Mouse (Mus musculus): ENCODE data around the gene Tmem177. TPM values are rescaled to one million over a fixed set of nuclear protein-coding genes. Genes with fewer than 3 reads are reported as not detected.
A peak's percentile ranks its signal among the peaks of the same experiment; 100 is the strongest.

The Tmem177 gene
- polyA plus RNA-seq, 1 experiment from 2014 or later: 4.0 TPM

DNA sequence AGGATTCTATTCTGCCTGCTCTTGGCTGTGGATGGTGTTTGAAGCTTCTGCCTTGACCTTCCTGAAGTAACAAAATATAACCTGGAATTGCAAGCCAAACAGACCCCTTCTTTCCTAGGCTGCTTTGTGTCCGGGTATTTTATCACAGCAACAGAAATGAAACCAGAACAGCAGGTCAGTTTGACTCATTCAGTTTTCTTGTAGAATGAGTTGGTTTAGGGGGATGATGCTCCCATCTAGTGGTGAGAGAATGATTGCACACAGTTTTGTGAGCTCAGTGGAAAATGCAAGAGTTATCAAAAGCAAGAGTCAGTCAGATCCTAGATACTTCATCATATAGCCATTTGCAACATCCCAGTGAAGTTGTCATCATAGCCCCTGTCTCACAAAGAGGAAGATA lies 16.7 kb upstream of the Tmem177 start:
- H3K4me1 ChIP-seq (ENCODE audit: control insufficient read depth, low read depth, low read length): no peaks in the 10 kb centered on the region
- no peaks in the 10 kb centered on the region for H3K27me3 ChIP-seq (ENCODE audit: control insufficient read depth, insufficient read depth, low read depth, low read length)
- H3K27ac ChIP-seq (ENCODE audit: low read length): no peak overlapping the region
- no peaks in the 10 kb centered on the region for H3K36me3 ChIP-seq (ENCODE audit: control insufficient read depth, insufficient read depth)
- H3K9ac ChIP-seq (ENCODE audit: low read depth, low read length): no peak overlapping the region
- no peak overlapping the region for H3K4me2 ChIP-seq (ENCODE audit: low read depth, low read length)
- H3K9me3 ChIP-seq (replicated peaks; ENCODE audit: control insufficient read depth, low read length): no peaks in the 10 kb centered on the region
- no peak for ATAC-seq (ENCODE audit: low read depth)
- 35% methylated on average over 1 of the region's 1 CpGs for WGBS (ENCODE audit: insufficient replicate concordance)
- H3K4me3 ChIP-seq (ENCODE audit: low read depth, low read length): no peak overlapping the region

DNA sequence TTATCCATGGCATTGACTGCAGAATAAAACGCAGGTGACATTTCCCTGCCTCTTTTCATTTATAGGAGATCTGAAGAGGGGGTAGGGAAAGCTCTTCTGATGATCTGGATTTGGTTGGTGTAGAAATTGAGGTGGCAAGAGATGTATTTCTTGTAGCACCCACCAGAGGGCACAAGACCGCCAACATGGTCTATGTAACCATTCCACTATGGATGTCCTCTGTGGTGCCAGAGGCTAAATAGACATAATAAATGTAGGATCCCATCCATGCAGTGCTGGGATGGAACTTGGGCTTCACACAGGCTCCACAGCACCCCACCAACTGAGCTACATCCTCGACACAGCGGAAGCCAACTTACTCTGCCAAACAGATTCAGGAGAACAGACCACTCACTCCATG lies 6.3 kb upstream of the Tmem177 start:
- Histone ChIP-seq H3K36me3 (ENCODE audit: control insufficient read depth, insufficient read depth) (no peaks in the 10 kb centered on the region), H3K4me2 (ENCODE audit: low read depth, low read length) (no peak overlapping the region), H3K9me3 (replicated peaks; ENCODE audit: control insufficient read depth, low read length) (no peaks in the 10 kb centered on the region), H3K27ac (ENCODE audit: low read length) (no peak overlapping the region), H3K9ac (ENCODE audit: low read depth, low read length) (no peak overlapping the region), H3K4me1 (ENCODE audit: control insufficient read depth, low read depth, low read length) (no peaks in the 10 kb centered on the region), H3K4me3 (ENCODE audit: low read depth, low read length) (no peak overlapping the region), H3K27me3 (ENCODE audit: control insufficient read depth, insufficient read depth, low read depth, low read length) (no peaks in the 10 kb centered on the region)
- 48% methylated on average over 4 of the region's 4 CpGs for WGBS (ENCODE audit: insufficient replicate concordance)
- no peak for ATAC-seq (ENCODE audit: low read depth)

DNA sequence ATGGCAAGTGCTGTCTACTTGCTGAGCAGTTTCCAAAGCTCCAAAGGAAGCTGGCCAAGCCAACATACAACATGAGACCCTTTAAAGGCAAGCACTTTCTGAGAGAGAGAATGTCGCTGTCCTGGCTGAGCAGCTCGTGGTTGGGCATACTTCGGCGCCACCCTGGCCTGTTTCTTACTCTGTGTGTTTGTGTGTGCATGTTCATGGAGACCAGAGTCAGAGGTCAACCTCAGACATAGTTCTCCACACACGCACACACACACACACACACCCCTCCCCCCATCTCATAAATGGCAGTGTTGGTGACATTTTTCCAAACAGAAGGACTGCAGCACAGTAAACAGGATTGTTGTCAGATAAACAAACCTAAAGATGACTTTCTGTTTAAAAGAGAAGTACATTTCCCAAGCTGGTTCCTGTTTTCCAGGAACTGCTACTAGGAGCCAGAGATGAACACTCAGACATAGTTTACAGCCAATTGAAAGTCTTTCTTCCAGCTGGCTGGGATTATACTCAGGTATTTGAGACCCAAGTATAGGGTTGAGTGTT lies 3.9 kb upstream of the Tmem177 start:
- no peak for ATAC-seq (ENCODE audit: low read depth)
- Histone ChIP-seq H3K4me1 (ENCODE audit: control insufficient read depth, low read depth, low read length) (peaks cover 10% of the 10 kb centered on the region), H3K4me3 (ENCODE audit: low read depth, low read length) (no peak overlapping the region), H3K27ac (ENCODE audit: low read length) (no peak overlapping the region), H3K9me3 (replicated peaks; ENCODE audit: control insufficient read depth, low read length) (no peaks in the 10 kb centered on the region), H3K36me3 (ENCODE audit: control insufficient read depth, insufficient read depth) (no peaks in the 10 kb centered on the region), H3K27me3 (ENCODE audit: control insufficient read depth, insufficient read depth, low read depth, low read length) (no peaks in the 10 kb centered on the region), H3K4me2 (ENCODE audit: low read depth, low read length) (no peak overlapping the region), H3K9ac (ENCODE audit: low read depth, low read length) (no peak overlapping the region)
- WGBS (ENCODE audit: insufficient replicate concordance): 67% methylated on average over 5 of the region's 5 CpGs

DNA sequence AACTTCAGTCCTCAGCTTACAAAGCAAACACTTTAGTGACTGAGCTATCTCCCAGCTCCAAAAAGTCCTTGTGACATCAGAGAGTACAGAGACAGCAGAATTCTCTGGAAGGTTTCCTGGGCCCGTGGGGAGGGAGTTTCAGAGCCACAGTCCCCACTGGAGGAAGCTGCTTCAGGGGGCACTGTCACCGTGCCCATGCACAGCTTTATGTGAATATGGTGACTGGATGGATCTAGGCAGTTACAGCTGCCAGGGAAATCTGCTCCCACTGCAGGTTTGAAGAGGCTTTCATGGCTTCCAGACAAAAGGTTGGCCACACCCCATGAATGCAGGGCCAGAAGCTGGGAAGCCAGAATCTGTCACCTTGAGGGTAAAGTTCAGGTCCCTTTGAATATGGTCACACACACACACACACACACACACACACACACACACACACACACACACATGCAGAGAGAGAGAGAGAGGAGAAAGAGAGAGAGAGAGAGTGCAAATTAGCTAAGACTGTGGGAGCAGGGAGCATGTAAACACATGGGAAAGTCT lies 5.7 kb downstream of the Tmem177 start:
- Histone ChIP-seq H3K4me2 (ENCODE audit: low read depth, low read length) (no peak overlapping the region), H3K27ac (ENCODE audit: low read length) (no peak overlapping the region), H3K4me1 (ENCODE audit: control insufficient read depth, low read depth, low read length) (peaks cover 5% of the 10 kb centered on the region), H3K27me3 (ENCODE audit: control insufficient read depth, insufficient read depth, low read depth, low read length) (no peaks in the 10 kb centered on the region), H3K9me3 (replicated peaks; ENCODE audit: control insufficient read depth, low read length) (no peaks in the 10 kb centered on the region), H3K36me3 (ENCODE audit: control insufficient read depth, insufficient read depth) (no peaks in the 10 kb centered on the region), H3K4me3 (ENCODE audit: low read depth, low read length) (no peak overlapping the region), H3K9ac (ENCODE audit: low read depth, low read length) (no peak overlapping the region)
- WGBS (ENCODE audit: insufficient replicate concordance): 57% methylated on average over 2 of the region's 2 CpGs
- no peak; the same call in 1 of the 2 replicates for ATAC-seq (ENCODE audit: low read depth)

DNA sequence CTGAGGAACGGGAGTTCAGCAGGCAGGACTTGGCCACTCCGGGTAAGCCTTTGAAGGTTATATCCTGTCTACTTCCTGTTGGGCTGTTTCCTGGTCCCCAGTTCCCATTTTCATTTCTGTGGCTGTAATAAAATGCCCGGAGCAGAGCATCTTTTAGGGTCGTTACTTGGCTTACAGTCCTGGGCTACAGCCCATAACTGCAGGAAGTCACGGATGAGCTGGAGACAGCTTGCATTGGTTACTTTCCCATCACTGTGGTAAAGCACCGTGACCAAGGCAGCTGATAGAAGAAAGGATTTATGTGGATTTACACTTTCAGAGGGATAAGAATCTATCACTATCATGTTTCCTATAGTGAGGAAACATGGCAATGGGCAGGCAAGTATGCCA lies 9.8 kb downstream of the Tmem177 start:
- Histone ChIP-seq H3K27me3 (ENCODE audit: control insufficient read depth, insufficient read depth, low read depth, low read length) (no peaks in the 10 kb centered on the region), H3K9ac (ENCODE audit: low read depth, low read length) (no peak overlapping the region), H3K4me2 (ENCODE audit: low read depth, low read length) (no peak overlapping the region), H3K4me3 (ENCODE audit: low read depth, low read length) (no peak overlapping the region), H3K27ac (ENCODE audit: low read length) (no peak overlapping the region), H3K9me3 (replicated peaks; ENCODE audit: control insufficient read depth, low read length) (no peaks in the 10 kb centered on the region), H3K4me1 (ENCODE audit: control insufficient read depth, low read depth, low read length) (no peaks in the 10 kb centered on the region), H3K36me3 (ENCODE audit: control insufficient read depth, insufficient read depth) (no peaks in the 10 kb centered on the region)
- ATAC-seq (ENCODE audit: low read depth): no peak
- 35% methylated on average over 6 of the region's 6 CpGs for WGBS (ENCODE audit: insufficient replicate concordance)

DNA sequence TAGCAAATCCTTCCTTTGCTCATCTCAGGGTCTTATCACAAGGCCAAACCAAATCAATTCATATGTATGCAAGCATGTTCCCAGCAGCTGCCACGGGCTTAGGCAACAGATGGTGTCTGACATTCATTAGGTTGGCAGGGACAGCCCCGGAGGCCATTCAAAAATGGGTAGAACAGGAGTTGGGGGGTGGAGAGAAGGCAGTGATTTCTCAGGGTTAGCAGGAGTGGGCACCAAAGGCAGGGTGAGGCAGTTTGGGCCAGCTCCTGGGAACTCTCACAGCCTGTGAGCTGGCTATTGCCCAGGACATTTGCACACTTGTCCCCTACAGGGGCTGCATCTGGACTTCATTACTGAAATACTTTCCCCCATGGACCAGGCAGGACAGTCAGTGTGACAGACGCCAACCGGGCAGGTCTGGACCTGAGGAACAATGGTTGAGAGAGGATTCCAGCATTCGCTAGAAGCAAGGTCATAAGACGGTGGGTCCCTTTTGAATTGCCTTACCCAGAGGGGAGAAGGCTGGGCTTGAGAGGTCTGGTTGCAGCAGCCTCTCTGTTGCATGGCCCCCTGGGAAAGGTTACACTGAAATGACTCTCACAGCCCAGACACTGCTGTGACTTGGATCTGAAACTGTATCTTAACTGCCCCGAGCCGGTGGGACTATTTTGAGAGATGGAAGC lies 10.3 kb downstream of the Tmem177 start:
- no peak overlapping the region for H3K4me3 ChIP-seq (ENCODE audit: low read depth, low read length)
- ATAC-seq (ENCODE audit: low read depth): no peak
- WGBS (ENCODE audit: insufficient replicate concordance): 50% methylated on average over 8 of the region's 8 CpGs

DNA sequence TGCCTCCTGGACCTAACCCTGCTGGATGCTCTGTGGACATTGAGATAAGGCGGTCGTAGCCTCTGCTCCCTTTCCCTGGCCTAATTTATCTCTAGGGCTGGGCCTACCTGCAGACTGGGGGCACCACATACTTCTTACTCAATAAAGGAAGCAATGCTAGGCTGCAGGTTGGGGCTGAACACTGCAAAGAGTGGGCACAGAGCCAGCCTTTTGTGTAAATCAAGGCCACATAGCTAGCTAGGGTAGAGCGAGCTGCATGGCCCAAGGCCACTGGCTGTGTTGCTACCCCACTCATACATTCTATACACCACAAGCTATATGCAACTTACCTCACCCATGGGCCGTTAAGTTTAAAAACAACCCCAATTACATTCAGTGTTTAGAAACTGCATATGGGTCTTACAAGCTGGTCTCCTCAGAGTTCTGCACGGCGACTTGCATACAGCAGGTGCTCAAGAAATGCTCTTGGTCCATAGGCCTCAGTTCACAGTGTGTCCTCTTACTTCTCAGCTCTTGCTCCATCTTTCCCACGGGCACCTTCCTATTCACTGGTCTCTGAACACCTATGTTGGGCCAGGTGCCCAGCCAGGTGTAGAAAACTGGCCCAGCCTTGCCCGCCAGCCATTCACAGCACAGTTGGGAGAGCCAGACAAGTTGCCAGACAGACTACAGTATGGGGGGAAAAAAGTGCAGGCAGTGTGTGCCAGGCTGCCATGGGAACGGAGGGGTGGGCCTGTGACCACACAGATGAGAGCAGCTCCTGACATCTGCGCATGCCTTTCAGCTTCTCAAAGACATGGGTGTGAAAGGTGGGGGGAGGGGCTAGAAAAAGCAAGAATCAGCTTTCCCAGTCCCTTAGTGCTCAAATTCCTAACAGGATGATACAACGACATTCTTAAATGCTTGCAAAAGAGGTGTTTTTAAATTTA lies 13.5 kb downstream of the Tmem177 start:
- no peak overlapping the region for H3K9ac ChIP-seq (ENCODE audit: low read depth, low read length)
- no peaks in the 10 kb centered on the region for H3K4me1 ChIP-seq (ENCODE audit: control insufficient read depth, low read depth, low read length)
- 0 out of 2 replicates have a peak, but pooled peaks have one; percentile 26 for ATAC-seq (ENCODE audit: low read depth)
- no peaks in the 10 kb centered on the region for H3K36me3 ChIP-seq (ENCODE audit: control insufficient read depth, insufficient read depth)
- H3K27me3 ChIP-seq (ENCODE audit: control insufficient read depth, insufficient read depth, low read depth, low read length): no peaks in the 10 kb centered on the region
- no peak overlapping the region for H3K27ac ChIP-seq (ENCODE audit: low read length)
- 65% methylated on average over 11 of the region's 11 CpGs for WGBS (ENCODE audit: insufficient replicate concordance)
- H3K4me2 ChIP-seq (ENCODE audit: low read depth, low read length): no peak overlapping the region
- H3K4me3 ChIP-seq (ENCODE audit: low read depth, low read length): no peak overlapping the region
- H3K9me3 ChIP-seq (replicated peaks; ENCODE audit: control insufficient read depth, low read length): no peaks in the 10 kb centered on the region

More for the DNA sequence above, 10.3 kb downstream of the Tmem177 start:
- Histone ChIP-seq H3K27me3 (ENCODE audit: control insufficient read depth, insufficient read depth, low read depth, low read length) (no peaks in the 10 kb centered on the region), H3K4me2 (ENCODE audit: low read depth, low read length) (no peak overlapping the region), H3K4me1 (ENCODE audit: control insufficient read depth, low read depth, low read length) (no peaks in the 10 kb centered on the region), H3K27ac (ENCODE audit: low read length) (no peak overlapping the region), H3K9me3 (replicated peaks; ENCODE audit: control insufficient read depth, low read length) (no peaks in the 10 kb centered on the region), H3K9ac (ENCODE audit: low read depth, low read length) (no peak overlapping the region), H3K36me3 (ENCODE audit: control insufficient read depth, insufficient read depth) (no peaks in the 10 kb centered on the region)

DNA sequence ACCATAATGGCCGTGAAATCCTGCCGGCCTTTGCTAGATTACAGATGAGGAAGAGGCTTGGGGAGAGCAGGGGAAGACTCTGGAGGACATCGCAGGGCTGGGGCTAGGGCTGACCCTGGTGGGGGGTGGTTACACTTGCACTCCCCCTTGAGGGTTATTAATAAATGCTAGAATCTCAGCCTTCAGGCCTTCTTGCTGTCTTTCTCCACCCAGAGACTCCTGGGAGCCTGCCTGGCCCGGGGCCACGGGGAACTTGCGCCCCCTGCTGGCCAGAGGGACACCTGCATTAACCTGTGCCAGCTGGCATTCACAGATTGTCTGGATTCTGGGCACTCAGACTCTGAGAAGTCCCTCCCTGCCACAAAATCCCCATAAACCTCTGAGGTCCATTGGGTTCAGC lies 18.1 kb downstream of the Tmem177 start:
- WGBS (ENCODE audit: insufficient replicate concordance): 35% methylated on average over 6 of the region's 6 CpGs
- H3K36me3 ChIP-seq (ENCODE audit: control insufficient read depth, insufficient read depth): no peaks in the 10 kb centered on the region
- H3K4me3 ChIP-seq (ENCODE audit: low read depth, low read length): no peak overlapping the region
- H3K9me3 ChIP-seq (replicated peaks; ENCODE audit: control insufficient read depth, low read length): no peaks in the 10 kb centered on the region
- H3K27me3 ChIP-seq (ENCODE audit: control insufficient read depth, insufficient read depth, low read depth, low read length): no peaks in the 10 kb centered on the region
- no peak overlapping the region for H3K27ac ChIP-seq (ENCODE audit: low read length)
- peak; percentile 32; the same call in 1 of the 2 replicates for ATAC-seq (ENCODE audit: low read depth)
- no peak overlapping the region for H3K9ac ChIP-seq (ENCODE audit: low read depth, low read length)
- H3K4me2 ChIP-seq (ENCODE audit: low read depth, low read length): no peak overlapping the region
- H3K4me1 ChIP-seq (ENCODE audit: control insufficient read depth, low read depth, low read length): no peaks in the 10 kb centered on the region

Data from liver, embryonic 16.5 days (tissue).